Mouse (Mus musculus) naive thymus-derived CD4-positive, alpha-beta T cell, adult 5 months (primary cell): ENCODE data around the gene Fam107a. TPM values are rescaled to one million over a fixed set of nuclear protein-coding genes. Genes with fewer than 3 reads are reported as not detected.

Experiments
- polyA plus RNA-seq: library from polyadenylated mRNA; unstranded; fragments of 100-300 nt; shearing (Covaris generic); gene quantifications from one replicate; pipeline ENCODE4 v1.2.1, GENCODE M21; 2017

Gene Fam107a
- not detected for polyA plus RNA-seq

GRCm38 (mm10) chr14:8317194-8318097 is at the start of gene Fam107a:
Gene Fam107a, minus strand, starts transcription at chr14:8318023.

GRCm38 (mm10) chr14:8259166-8259565 is 58.7 kb downstream of the Fam107a start, which contains the start of gene Acox2:
Gene Acox2, minus strand, starts transcription at chr14:8259353.

Other genes starting within 250 kb of the Fam107a start
- gene Rpp14, start 237.7 kb downstream of the Fam107a start, polyA plus RNA-seq, result 40.6 TPM
- gene Pxk, start 219.8 kb downstream of the Fam107a start, polyA plus RNA-seq, result 70.5 TPM
- 201 TPM for gene Pdhb, start 145.0 kb downstream of the Fam107a start, polyA plus RNA-seq
- 23.3 TPM for gene Kctd6, start 103.9 kb downstream of the Fam107a start, polyA plus RNA-seq
- not detected for gene Acox2, start 58.7 kb downstream of the Fam107a start, polyA plus RNA-seq
- not detected for gene Oit1, start 60.7 kb upstream of the Fam107a start, polyA plus RNA-seq